8 mouse cellular contexts compared by ENCODE assay signal in the genomic region with DNA sequence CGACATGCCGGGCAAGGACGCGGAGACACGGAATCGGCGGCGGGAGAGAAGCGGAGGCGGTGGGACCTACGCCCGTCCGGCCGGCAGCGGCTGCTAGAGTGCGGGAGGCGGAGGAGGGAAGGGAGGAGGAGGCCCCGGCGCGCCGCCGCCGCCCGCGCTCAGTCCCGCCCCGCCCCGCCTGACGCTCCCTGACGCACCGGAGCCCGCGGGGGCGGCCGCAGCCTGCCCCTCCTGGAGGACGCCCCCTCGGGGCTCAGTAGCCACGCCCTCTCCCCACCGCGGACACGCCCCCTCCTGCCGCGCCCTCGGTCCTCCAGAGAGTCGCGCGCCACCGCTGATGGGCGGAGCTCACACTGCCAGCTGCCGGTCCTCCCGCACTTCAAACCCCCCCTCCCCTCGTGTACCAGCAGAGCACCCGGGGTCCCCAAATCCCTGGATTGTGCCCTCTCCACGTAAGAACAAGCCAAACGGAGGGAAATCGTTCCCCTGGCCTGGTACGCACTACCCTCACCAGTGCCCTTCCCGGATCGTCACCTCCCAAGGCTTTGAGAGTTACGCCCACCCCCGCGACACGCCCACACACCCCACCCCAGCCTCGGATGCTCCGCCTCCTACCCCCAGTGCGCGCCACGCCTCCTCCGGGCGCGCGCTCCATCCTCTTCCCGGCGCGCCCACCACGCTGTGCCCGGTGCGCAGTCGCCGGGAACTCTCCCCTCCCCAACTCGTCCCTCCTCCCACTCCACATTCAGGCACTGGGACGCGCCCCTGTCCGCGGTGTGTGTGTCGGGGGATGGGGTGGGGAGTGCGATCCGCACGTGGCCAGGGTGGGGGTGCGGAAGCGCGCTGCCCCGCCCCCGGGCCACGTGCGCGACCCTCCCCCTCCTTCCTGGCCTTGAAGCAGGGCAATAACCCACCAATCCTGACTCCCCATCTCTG. TPM values are rescaled to one million over a fixed set of nuclear protein-coding genes. Genes with fewer than 3 reads are reported as not detected.
A peak's percentile ranks its signal among the peaks of the same experiment; 100 is the strongest.
DNase-seq lines count a peak whose midpoint lies in the region; ATAC-seq and TF ChIP-seq lines count a peak whose summit lies in the region.

Gene Klf16, minus strand, starts transcription at position 127 of the 936 bp plus-strand sequence.

- H3K36me3 ChIP-seq in hindbrain, postnatal 0 days (ENCODE audit: insufficient read depth, low read length) = no peaks in the 10 kb centered on the region

- intact Hi-C loops in gastrocnemius, adult 2 months (cut with DNase I) = loop anchor here (5.0 kb wide), 1 partner anchor 40 kb away; no protein-coding TSS in a partner anchor
- intact Hi-C loops in left cerebral cortex, adult 2 months (cut with DNase I) = loop anchor here (1.0 to 5.0 kb wide), 3 partner anchors 11 to 100 kb away; partner anchors contain the start of genes Csnk1g2 and Mknk2

- TF ChIP-seq CTCF in gastrocnemius, adult 2 months (IDR thresholded peaks at IDR 0.05) = no peak
- no peak for TF ChIP-seq CTCF in hindbrain, postnatal 0 days (IDR thresholded peaks at IDR 0.05; ENCODE audit: low read depth)
- TF ChIP-seq CTCF in left cerebral cortex, adult 2 months (IDR thresholded peaks at IDR 0.05) = no peak

- peak within 1 kb of the TSS; percentile 92 for H3K27ac ChIP-seq in gastrocnemius, adult 2 months
- peak within 1 kb of the TSS; percentile 86 for H3K27ac ChIP-seq in hindbrain, postnatal 0 days
- peak within 1 kb of the TSS; percentile 96 for H3K27ac ChIP-seq in left cerebral cortex, adult 2 months

- H3K9me3 ChIP-seq in hindbrain, postnatal 0 days (ENCODE audit: low read length) = no peaks in the 10 kb centered on the region

- peaks cover 30% of the 10 kb centered on the region for H3K4me1 ChIP-seq in hindbrain, postnatal 0 days (ENCODE audit: insufficient read depth, low read length)

- peak; percentile 88 for ATAC-seq in hindbrain, postnatal 0 days
- ATAC-seq in megakaryocyte, adult 5-6 weeks (ENCODE audit: poor library complexity, severe bottlenecking) = peak; percentile 83

- peak within 1 kb of the TSS; percentile 90 for H3K4me2 ChIP-seq in hindbrain, postnatal 0 days (ENCODE audit: low read depth, low read length)

- peak; percentile 84 for DNase-seq in WW6 (ENCODE audit: low read depth, low spot score)
- peak; percentile 84 to 92 for DNase-seq in cerebellum, postnatal 4 days (ENCODE audit: low spot score in 2 of 2)
- DNase-seq in gastrocnemius, adult 2 months = peak; percentile 98
- peak; percentile 94 for DNase-seq in hindbrain, postnatal 0 days (ENCODE audit: low spot score)
- DNase-seq in left cerebral cortex, adult 2 months (ENCODE audit: extremely low spot score in 1 of 2, low spot score in 2 of 2) = peak; percentile 95 to 96
- DNase-seq in right cerebral cortex, adult 2 months (ENCODE audit: low spot score in 2 of 2) = peak; percentile 93 to 94
- DNase-seq in urinary bladder, postnatal 14 days (ENCODE audit: low spot score) = peak; percentile 99

- peak within 1 kb of the TSS; percentile 80 for H3K4me3 ChIP-seq in gastrocnemius, adult 2 months
- H3K4me3 ChIP-seq in hindbrain, postnatal 0 days (ENCODE audit: low read length) = peak within 1 kb of the TSS; percentile 80
- H3K4me3 ChIP-seq in left cerebral cortex, adult 2 months = peak within 1 kb of the TSS; percentile 83

- no peaks in the 10 kb centered on the region for H3K27me3 ChIP-seq in hindbrain, postnatal 0 days (ENCODE audit: insufficient read depth, low read length)

- H3K9ac ChIP-seq in hindbrain, postnatal 0 days (replicated peaks; ENCODE audit: low read length) = peak within 1 kb of the TSS; percentile 84

- WGBS in hindbrain, postnatal 0 days = 1% methylated on average over 72 of the region's 97 CpGs

RNA-seq across cellular contexts. Expression of gene Klf16, which starts in this region (rescaled TPM):
- total RNA-seq in gastrocnemius, adult 2 months (2021) = 1 to 10 TPM in 1 of 2 experiments, under 1 TPM in 1; 0.92 to 1.9 TPM
- total RNA-seq in hindbrain, postnatal 0 days (2014; rRNA removed) = 16.6 and 17.0 TPM in 2 replicates
- polyA plus RNA-seq in hindbrain, postnatal 0 days (2015; fragmentation: Nextera tagmentation; extraction: Ambion mirVana) = 8.2 and 8.6 TPM in 2 replicates
- total RNA-seq in left cerebral cortex, adult 2 months (2021) = 10 to 100 TPM; 48.2 to 59.7 TPM
- total RNA-seq in megakaryocyte, adult 5-6 weeks (2015) = 2.6 and 3.3 TPM in 2 replicates
- 3.9 and 5.3 TPM in 2 replicates for total RNA-seq in megakaryocyte, adult 5-6 weeks (2017)

Comparison
In these comparisons a context has a peak if more than half of its experiments do, and no peak if none do; other contexts are left out.
1. Peak in every context shown above with its lines: DNase-seq, ATAC-seq, H3K4me3 ChIP-seq and H3K27ac ChIP-seq.